Mouse (Mus musculus) limb, embryonic 13.5 days (tissue): ENCODE data around the gene Ndufs8. TPM values are rescaled to one million over a fixed set of nuclear protein-coding genes. Genes with fewer than 3 reads are reported as not detected.

ENCODE experiments used
- ATAC-seq: fragments of 200-750 bp; cut with Nextera tagmentation; 2 replicates; pipeline ENCODE4 v1.8.0; 2017; ENCODE audit warnings: low read depth, moderate number of reproducible peaks, moderate TSS enrichment; ENCODE audit not compliant: low FRiP score
- H3K27ac ChIP-seq: fragments of 300-500 bp; sonication (generic); 2 replicates; pipeline ENCODE4 v1.5.1; 2015; ENCODE audit warnings: inconsistent platforms, mild to moderate bottlenecking, moderate library complexity
- H3K27me3 ChIP-seq: fragments of 300-500 bp; sonication (generic); 2 replicates; pipeline ENCODE4 v1.6.1; 2015; ENCODE audit warnings: mild to moderate bottlenecking, inconsistent platforms
- H3K36me3 ChIP-seq: fragments of 300-500 bp; sonication (generic); 2 replicates; pipeline ENCODE4 v1.6.1; 2015; ENCODE audit warnings: inconsistent platforms, mild to moderate bottlenecking, moderate library complexity
- H3K4me1 ChIP-seq: fragments of 300-500 bp; sonication (generic); 2 replicates; pipeline ENCODE4 v1.6.1; 2015; ENCODE audit warnings: inconsistent platforms
- H3K4me2 ChIP-seq: fragments of 300-500 bp; sonication (generic); replicated peaks from 2 replicates; pipeline ENCODE4 v1.6.1; 2015; ENCODE audit warnings: inconsistent platforms, mild to moderate bottlenecking, moderate library complexity
- H3K4me3 ChIP-seq: fragments of 300-500 bp; sonication (generic); 2 replicates; pipeline ENCODE4 v1.5.1; 2015; ENCODE audit warnings: moderate library complexity, mild to moderate bottlenecking, inconsistent platforms
- H3K9ac ChIP-seq: fragments of 300-500 bp; sonication (generic); 2 replicates; pipeline ENCODE4 v1.6.1; 2015; ENCODE audit warnings: mild to moderate bottlenecking, inconsistent platforms
- H3K9me3 ChIP-seq: fragments of 300-500 bp; sonication (generic); 2 replicates; pipeline ENCODE4 v1.6.1; 2016; ENCODE audit warnings: inconsistent platforms
- WGBS: fragments of 180-500 bp; shearing (Covaris S2); methylation state at CpG from one replicate; pipeline ENCODE4 v1.1.7; 2015; 5-methylcytosine and 5-hydroxymethylcytosine counted together
- polyA plus RNA-seq: library from polyadenylated mRNA; unstranded; fragments of >200 nt; fragmentation: Nextera tagmentation; extraction: Ambion mirVana; gene quantifications from 2 replicates; pipeline ENCODE4 v1.2.1, GENCODE M21; 2015

Ndufs8 gene
- polyA plus RNA-seq, 1 experiment from 2014 or later: 259 TPM

DNA sequence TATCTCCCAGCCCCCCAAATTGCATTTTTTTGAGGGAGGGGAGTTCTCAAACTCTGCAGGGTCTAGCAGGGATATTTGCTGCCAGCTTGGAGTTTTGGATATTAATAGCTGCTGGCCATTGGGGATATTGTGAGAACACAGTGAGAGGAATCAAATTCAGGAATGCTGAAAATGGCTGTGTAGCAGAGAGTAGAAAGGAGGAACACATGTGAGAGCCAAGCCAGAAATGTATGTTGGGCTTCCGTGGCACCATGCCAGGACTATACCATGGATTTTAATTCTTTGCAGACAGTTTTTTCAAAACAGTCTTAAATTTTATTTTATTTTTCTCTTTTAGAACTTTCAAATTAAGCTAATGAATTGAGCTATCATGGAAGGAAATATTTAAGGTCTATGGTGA, 44.3 kb downstream of the Ndufs8 start:
- 68% methylated on average over 1 of the region's 1 CpGs for WGBS
- no peak for ATAC-seq

DNA sequence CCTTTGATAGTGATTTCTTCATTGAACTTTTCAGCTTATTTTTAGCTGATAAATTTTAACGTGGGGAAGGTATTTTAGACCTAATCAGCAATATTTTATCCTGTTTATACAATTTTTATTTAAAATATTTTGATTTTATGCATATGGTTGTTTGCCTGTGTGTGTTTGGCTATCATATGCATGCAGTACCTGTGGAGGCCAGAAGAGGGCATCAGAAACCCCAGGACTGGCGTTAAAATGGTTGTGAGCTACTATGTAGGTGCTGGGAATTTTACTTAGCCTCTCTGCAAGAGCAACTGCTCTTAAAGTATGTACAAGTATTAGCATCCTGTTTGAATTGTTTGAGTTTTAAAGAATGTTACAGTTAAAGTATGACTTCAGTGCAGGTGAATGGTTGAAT, 47.6 kb downstream of the Ndufs8 start:
- Histone ChIP-seq H3K36me3 (peaks cover 25% of the 10 kb centered on the region), H3K9ac (no peak overlapping the region), H3K4me1 (peaks cover 3% of the 10 kb centered on the region), H3K27me3 (no peaks in the 10 kb centered on the region), H3K9me3 (no peaks in the 10 kb centered on the region), H3K4me3 (no peak overlapping the region), H3K27ac (no peak overlapping the region), H3K4me2 (no peak overlapping the region)
- ATAC-seq: no peak
- 86% methylated on average over 2 of the region's 2 CpGs for WGBS

More for the DNA sequence above, 44.3 kb downstream of the Ndufs8 start:
- H3K27me3 ChIP-seq: no peaks in the 10 kb centered on the region
- H3K9ac ChIP-seq: no peak overlapping the region
- no peak overlapping the region for H3K4me2 ChIP-seq
- H3K27ac ChIP-seq: no peak overlapping the region
- H3K36me3 ChIP-seq: peaks cover 22% of the 10 kb centered on the region
- H3K4me3 ChIP-seq: no peak overlapping the region
- peaks cover 8% of the 10 kb centered on the region for H3K4me1 ChIP-seq
- no peaks in the 10 kb centered on the region for H3K9me3 ChIP-seq

DNA sequence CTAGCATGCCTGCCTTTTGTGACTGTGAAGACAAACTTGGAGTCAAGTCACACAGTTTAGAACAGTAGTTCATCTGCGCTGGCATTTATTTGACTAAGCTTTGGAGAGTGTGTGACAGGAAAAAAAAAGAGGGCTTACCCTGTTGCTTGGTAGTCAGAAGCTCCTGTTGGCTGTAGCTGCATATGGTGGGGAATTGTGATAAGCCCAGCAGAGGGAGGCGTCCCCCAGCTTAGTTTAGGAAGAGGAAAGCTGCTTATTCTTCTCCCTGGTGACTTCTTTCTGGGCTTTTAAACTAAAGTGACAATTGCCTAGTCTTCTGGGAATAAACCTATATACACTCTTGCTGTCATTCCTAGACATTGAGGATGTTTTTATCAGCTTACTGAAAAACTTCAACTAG, 49.9 kb downstream of the Ndufs8 start:
- H3K27me3 ChIP-seq: no peaks in the 10 kb centered on the region
- ATAC-seq: no peak
- H3K27ac ChIP-seq: no peak overlapping the region
- H3K36me3 ChIP-seq: peaks cover 25% of the 10 kb centered on the region
- H3K4me1 ChIP-seq: no peaks in the 10 kb centered on the region
- WGBS: 80% methylated on average over 2 of the region's 2 CpGs
- H3K9me3 ChIP-seq: no peaks in the 10 kb centered on the region
- H3K4me3 ChIP-seq: no peak overlapping the region
- no peak overlapping the region for H3K4me2 ChIP-seq
- no peak overlapping the region for H3K9ac ChIP-seq

Other genes with a start within 250 kb of the Ndufs8 start
- 7.1 and 7.7 TPM in 2 replicates for gene Lrp5, start 226.2 kb downstream of the Ndufs8 start, polyA plus RNA-seq
- 50.3 and 54.4 TPM in 2 replicates for gene 1810055G02Rik, start 204.5 kb downstream of the Ndufs8 start, polyA plus RNA-seq
- 30.4 and 31.2 TPM in 2 replicates for gene Kmt5b, start 145.4 kb downstream of the Ndufs8 start, polyA plus RNA-seq
- gene Chka, start 61.0 kb downstream of the Ndufs8 start, polyA plus RNA-seq: 46.0 and 47.8 TPM in 2 replicates
- 40.3 and 52.9 TPM in 2 replicates for gene Tcirg1, start 5.6 kb downstream of the Ndufs8 start, polyA plus RNA-seq
- 1.1 and 1.3 TPM in 2 replicates for gene Aldh3b1, start 17.0 kb upstream of the Ndufs8 start, polyA plus RNA-seq
- gene Unc93b1, start 22.4 kb upstream of the Ndufs8 start, polyA plus RNA-seq: 14.2 and 15.0 TPM in 2 replicates
- 0.05 TPM in 1 of 2 replicates, not detected in the other for gene Aldh3b3, start 45.9 kb upstream of the Ndufs8 start, polyA plus RNA-seq
- gene Aldh3b2, start 59.6 kb upstream of the Ndufs8 start, polyA plus RNA-seq: 7.8 and 9.3 TPM in 2 replicates
- 4.6 and 6.8 TPM in 2 replicates for gene Acy3, start 73.8 kb upstream of the Ndufs8 start, polyA plus RNA-seq
- not detected in 2 replicates for gene Tbx10, start 80.0 kb upstream of the Ndufs8 start, polyA plus RNA-seq
- 32.9 and 34.2 TPM in 2 replicates for gene Nudt8, start 87.8 kb upstream of the Ndufs8 start, polyA plus RNA-seq
- 4.5 and 4.7 TPM in 2 replicates for gene Gm49405, start 87.9 kb upstream of the Ndufs8 start, polyA plus RNA-seq
- gene Doc2g, start 90.5 kb upstream of the Ndufs8 start, polyA plus RNA-seq: 4.6 and 5.5 TPM in 2 replicates
- 188 and 199 TPM in 2 replicates for gene Ndufv1, start 100.0 kb upstream of the Ndufs8 start, polyA plus RNA-seq
- gene Gstp1, start 125.2 kb upstream of the Ndufs8 start, polyA plus RNA-seq: 573 and 575 TPM in 2 replicates
- gene Gstp2, start 133.2 kb upstream of the Ndufs8 start, polyA plus RNA-seq: 0.61 and 6.7 TPM in 2 replicates
- gene Gstp3, start 146.8 kb upstream of the Ndufs8 start, polyA plus RNA-seq: not detected in 2 replicates
- not detected in 2 replicates for gene Cabp2, start 168.8 kb upstream of the Ndufs8 start, polyA plus RNA-seq
- gene Cdk2ap2, start 184.4 kb upstream of the Ndufs8 start, polyA plus RNA-seq: 56.8 TPM in 2 replicates
- gene Pitpnm1, start 187.2 kb upstream of the Ndufs8 start, polyA plus RNA-seq: 6.6 and 7.3 TPM in 2 replicates
- 98.5 and 105 TPM in 2 replicates for gene Aip, start 213.1 kb upstream of the Ndufs8 start, polyA plus RNA-seq
- not detected in 2 replicates for gene Gpr152, start 227.0 kb upstream of the Ndufs8 start, polyA plus RNA-seq
- gene Cabp4, start 231.3 kb upstream of the Ndufs8 start, polyA plus RNA-seq: 0.05 and 0.13 TPM in 2 replicates
- gene Coro1b, start 235.8 kb upstream of the Ndufs8 start, polyA plus RNA-seq: 137 and 146 TPM in 2 replicates
- gene Ptprcap, start 240.8 kb upstream of the Ndufs8 start, polyA plus RNA-seq: 2.7 and 3.6 TPM in 2 replicates